Mouse (Mus musculus): Measurements from ENCODE around the gene Cdkl4. TPM values are rescaled to one million over a fixed set of nuclear protein-coding genes. Genes with fewer than 3 reads are reported as not detected.

Gene Cdkl4
- total RNA-seq, 1 experiment from 2014 or later: 0.93 TPM

GRCm38 (mm10) chr17:80568842-80569601 lies 8.6 kb downstream of the Cdkl4 start:
- no peak for ATAC-seq (ENCODE audit: extremely low read depth, insufficient number of reproducible peaks, low FRiP score, poor library complexity, severe bottlenecking)

- no peak for ATAC-seq (ENCODE audit: extremely low read depth, insufficient number of reproducible peaks, low FRiP score, poor library complexity, severe bottlenecking)
These were observed 9.2 kb downstream of the Cdkl4 start for GRCm38 (mm10) chr17:80568441-80568840.

GRCm38 (mm10) chr17:80564611-80564924 lies 13.0 kb downstream of the Cdkl4 start:
- ATAC-seq (ENCODE audit: extremely low read depth, insufficient number of reproducible peaks, low FRiP score, poor library complexity, severe bottlenecking): peak; percentile 84

GRCm38 (mm10) chr17:80563762-80564610 lies 13.6 kb downstream of the Cdkl4 start:
- ATAC-seq (ENCODE audit: extremely low read depth, insufficient number of reproducible peaks, low FRiP score, poor library complexity, severe bottlenecking): peak; percentile 47

- no peak for ATAC-seq (ENCODE audit: extremely low read depth, insufficient number of reproducible peaks, low FRiP score, poor library complexity, severe bottlenecking)
These were observed 14.8 kb downstream of the Cdkl4 start for GRCm38 (mm10) chr17:80562792-80563191.

GRCm38 (mm10) chr17:80560669-80561401 lies 16.8 kb downstream of the Cdkl4 start:
- peak; percentile 70 for ATAC-seq (ENCODE audit: extremely low read depth, insufficient number of reproducible peaks, low FRiP score, poor library complexity, severe bottlenecking)

- no peak for ATAC-seq (ENCODE audit: extremely low read depth, insufficient number of reproducible peaks, low FRiP score, poor library complexity, severe bottlenecking)
These were observed 17.9 kb downstream of the Cdkl4 start for GRCm38 (mm10) chr17:80559745-80560144.

GRCm38 (mm10) chr17:80559050-80559449 lies 18.6 kb downstream of the Cdkl4 start:
- ATAC-seq (ENCODE audit: extremely low read depth, insufficient number of reproducible peaks, low FRiP score, poor library complexity, severe bottlenecking): no peak

GRCm38 (mm10) chr17:80558583-80558982 lies 19.0 kb downstream of the Cdkl4 start:
- ATAC-seq (ENCODE audit: extremely low read depth, insufficient number of reproducible peaks, low FRiP score, poor library complexity, severe bottlenecking): no peak

- no peak for ATAC-seq (ENCODE audit: extremely low read depth, insufficient number of reproducible peaks, low FRiP score, poor library complexity, severe bottlenecking)
These were observed 20.2 kb downstream of the Cdkl4 start for GRCm38 (mm10) chr17:80557461-80557860.

- peak; percentile 81 for ATAC-seq (ENCODE audit: extremely low read depth, insufficient number of reproducible peaks, low FRiP score, poor library complexity, severe bottlenecking)
These were observed 24.0 kb downstream of the Cdkl4 start for GRCm38 (mm10) chr17:80553318-80554270.

- no peak for ATAC-seq (ENCODE audit: extremely low read depth, insufficient number of reproducible peaks, low FRiP score, poor library complexity, severe bottlenecking)
These were observed 25.0 kb downstream of the Cdkl4 start for GRCm38 (mm10) chr17:80552653-80553052.

- no peak for ATAC-seq (ENCODE audit: extremely low read depth, insufficient number of reproducible peaks, low FRiP score, poor library complexity, severe bottlenecking)
These were observed 26.6 kb downstream of the Cdkl4 start for GRCm38 (mm10) chr17:80550981-80551380.

- ATAC-seq (ENCODE audit: extremely low read depth, insufficient number of reproducible peaks, low FRiP score, poor library complexity, severe bottlenecking): no peak
These were observed 30.8 kb downstream of the Cdkl4 start for GRCm38 (mm10) chr17:80546846-80547245.

- ATAC-seq (ENCODE audit: extremely low read depth, insufficient number of reproducible peaks, low FRiP score, poor library complexity, severe bottlenecking): no peak
These were observed 31.4 kb downstream of the Cdkl4 start for GRCm38 (mm10) chr17:80546227-80546626.

- no peak for ATAC-seq (ENCODE audit: extremely low read depth, insufficient number of reproducible peaks, low FRiP score, poor library complexity, severe bottlenecking)
These were observed 34.0 kb downstream of the Cdkl4 start for GRCm38 (mm10) chr17:80543646-80544045.

GRCm38 (mm10) chr17:80537136-80537535 lies 40.5 kb downstream of the Cdkl4 start:
- no peak for ATAC-seq (ENCODE audit: extremely low read depth, insufficient number of reproducible peaks, low FRiP score, poor library complexity, severe bottlenecking)

GRCm38 (mm10) chr17:80535633-80536032 lies 42.0 kb downstream of the Cdkl4 start:
- no peak for ATAC-seq (ENCODE audit: extremely low read depth, insufficient number of reproducible peaks, low FRiP score, poor library complexity, severe bottlenecking)
